Mouse (Mus musculus) bone marrow macrophage, adult 2 months (primary cell): ENCODE data around the gene Glrx.

Experiments used
- CTCF ChIP-seq: IDR thresholded peaks from 2 replicates; pipeline ENCODE4 v1.5.1; 2012; ENCODE audit warnings: low read depth, mild to moderate bottlenecking, low read length, moderate library complexity
- POLR2A ChIP-seq: IDR thresholded peaks from 2 replicates; pipeline ENCODE4 v1.6.1; 2012; ENCODE audit warnings: mild to moderate bottlenecking, low read depth, low read length, borderline replicate concordance

- no peak for TF ChIP-seq CTCF
- no peak for TF ChIP-seq POLR2A
Observed at GRCm38 (mm10) chr13:75853118-75853517, 13.4 kb downstream of the Glrx start.
